Mouse (Mus musculus): ENCODE measurements around the gene Nrros.

- no peak for TF ChIP-seq MAZ (IDR thresholded peaks at IDR 0.05; ENCODE audit: low read depth, low read length)
- TF ChIP-seq USF1 (IDR thresholded peaks at IDR 0.05; ENCODE audit: low read depth, low read length) = no peak
- no peak for TF ChIP-seq CTCF (IDR thresholded peaks at IDR 0.05 in 2 of 3, conservative IDR thresholded peaks at IDR 0.05 in 1 of 3; ENCODE audit: control insufficient read depth in 1 of 3, insufficient read depth in 1 of 3, low read depth in 2 of 3, low read length in 3 of 3, poor library complexity in 1 of 3, severe bottlenecking in 1 of 3)
- no peak for TF ChIP-seq POLR2A (IDR thresholded peaks at IDR 0.05; ENCODE audit: control insufficient read depth in 1 of 2, insufficient read depth in 1 of 2, low read depth in 1 of 2, low read length in 2 of 2, poor library complexity in 1 of 2)
- TF ChIP-seq RCOR1 (IDR thresholded peaks at IDR 0.05; ENCODE audit: low read depth, low read length) = no peak
These were observed 35.6 kb upstream of the Nrros start for GRCm38 (mm10) chr16:32201004-32201325.
